Mouse (Mus musculus): ENCODE measurements at regions not wholly inside any gene's neighbourhood (a gene's known extent, or its start where the extent isn't known, plus 50 kb on each side); places are given as distances from the start of the nearest gene placed in this dataset.

- TF ChIP-seq CTCF (IDR thresholded peaks at IDR 0.05; ENCODE audit: low read depth) (no peak), EP300 (optimal IDR thresholded peaks at IDR 0.05) (no peak)
Observed at GRCm38 (mm10) chr15:36415552-36416249, 591.9 kb downstream of the Zfp706 start.
